Mouse (Mus musculus) lung, embryonic 14.5 days (tissue): ENCODE data around the gene Bik. TPM values are rescaled to one million over a fixed set of nuclear protein-coding genes. Genes with fewer than 3 reads are reported as not detected.

Experiments
- ATAC-seq: fragments of 200-750 bp; cut with Nextera tagmentation; 2 replicates; pipeline ENCODE4 v1.8.0; 2017; ENCODE audit warnings: mild to moderate bottlenecking, moderate TSS enrichment, moderate library complexity; ENCODE audit not compliant: insufficient read depth
- DNase-seq: peaks from one replicate; pipeline ENCODE4 v3.0.0-alpha.2; 2015
- H3K27ac ChIP-seq: fragments of 300-500 bp; sonication (generic); 2 replicates; pipeline ENCODE4 v1.5.1; 2014; ENCODE audit warnings: low read depth, mild to moderate bottlenecking, moderate library complexity
- H3K27me3 ChIP-seq: fragments of 300-500 bp; sonication (generic); 2 replicates; pipeline ENCODE4 v1.6.1; 2014; ENCODE audit warnings: low read length, control low read depth; ENCODE audit not compliant: insufficient read depth
- H3K36me3 ChIP-seq: fragments of 300-500 bp; sonication (generic); 2 replicates; pipeline ENCODE4 v1.6.1; 2014; ENCODE audit warnings: control low read depth; ENCODE audit not compliant: insufficient read depth
- H3K4me1 ChIP-seq: fragments of 300-500 bp; sonication (generic); 2 replicates; pipeline ENCODE4 v1.6.1; 2014; ENCODE audit warnings: antibody characterized with exemption, control low read depth; ENCODE audit not compliant: insufficient read depth
- H3K4me2 ChIP-seq: fragments of 300-500 bp; sonication (generic); 2 replicates; pipeline ENCODE4 v1.6.1; 2014; ENCODE audit warnings: mild to moderate bottlenecking
- H3K4me3 ChIP-seq: fragments of 300-500 bp; sonication (generic); 2 replicates; pipeline ENCODE4 v1.5.1; 2014; ENCODE audit warnings: low read depth, low read length
- H3K9ac ChIP-seq: fragments of 300-500 bp; sonication (generic); 2 replicates; pipeline ENCODE4 v1.6.1; 2014
- H3K9me3 ChIP-seq: fragments of 300-500 bp; sonication (generic); 2 replicates; pipeline ENCODE4 v1.6.1; 2016; ENCODE audit warnings: low read depth, low read length, control low read depth
- CTCF ChIP-seq: IDR thresholded peaks from 2 replicates; pipeline ENCODE4 v1.5.1; 2016; ENCODE audit warnings: antibody characterized with exemption, low read depth
- WGBS: fragments of 180-500 bp; shearing (Covaris S2); extraction: QIAGEN DNeasy Blood & Tissue Kit; methylation state at CpG from one replicate; pipeline ENCODE4 v1.1.7; 2014; 5-methylcytosine and 5-hydroxymethylcytosine counted together
- polyA plus RNA-seq: library from polyadenylated mRNA; unstranded; fragments of >200 nt; fragmentation: Nextera tagmentation; extraction: Ambion mirVana; gene quantifications from 2 replicates; pipeline ENCODE4 v1.2.1, GENCODE M21; 2014

Gene Bik
- polyA plus RNA-seq, 1 experiment from 2014 or later: 12.1 TPM

GRCm38 (mm10) chr15:83563857-83564651 lies 37.4 kb downstream of the Bik start:
- peak; percentile 47 for ATAC-seq
- H3K27me3 ChIP-seq: no peaks in the 10 kb centered on the region
- H3K9ac ChIP-seq: peak overlapping the region; percentile 59
- H3K4me3 ChIP-seq: peak overlapping the region; percentile 58
- 2% methylated on average over 27 of the region's 27 CpGs for WGBS
- peak overlapping the region; percentile 100 for H3K4me2 ChIP-seq
- 0 out of 2 replicates have a peak, but pooled peaks have one; percentile 2 for TF ChIP-seq CTCF
- no peaks in the 10 kb centered on the region for H3K36me3 ChIP-seq
- peak overlapping the region; percentile 51; the same call in 1 of the 2 replicates for H3K27ac ChIP-seq
- H3K9me3 ChIP-seq: no peaks in the 10 kb centered on the region
- peak; percentile 77 for DNase-seq
- peaks cover 11% of the 10 kb centered on the region for H3K4me1 ChIP-seq

DNA sequence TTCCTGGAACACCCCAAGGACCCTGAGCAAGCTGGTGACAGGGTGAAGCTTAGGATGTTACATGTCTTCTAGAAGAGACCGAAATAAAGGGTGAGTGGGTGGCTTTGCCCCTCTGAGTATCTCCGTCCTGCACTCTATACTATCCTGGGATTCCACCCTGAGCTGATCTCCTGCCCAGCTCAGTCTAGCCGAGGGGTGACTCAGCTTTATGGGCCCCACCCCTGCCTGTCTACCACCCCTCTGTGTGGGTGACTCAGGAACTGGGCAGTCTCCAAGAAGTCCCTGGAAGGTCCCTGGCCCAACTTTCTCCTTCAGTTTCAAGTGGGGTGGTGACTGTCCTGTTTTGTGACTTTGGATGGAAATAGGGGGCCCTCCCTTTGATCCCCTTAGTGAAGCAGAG lies 38.8 kb downstream of the Bik start:
- Histone ChIP-seq H3K27ac (no peak overlapping the region), H3K4me3 (no peak overlapping the region), H3K36me3 (no peaks in the 10 kb centered on the region), H3K27me3 (no peaks in the 10 kb centered on the region), H3K9me3 (no peaks in the 10 kb centered on the region), H3K4me1 (peaks cover 11% of the 10 kb centered on the region), H3K9ac (no peak overlapping the region), H3K4me2 (no peak overlapping the region)
- TF ChIP-seq CTCF: no peak
- 82% methylated on average over 3 of the region's 3 CpGs for WGBS
- ATAC-seq (no peak), DNase-seq (no peak)

GRCm38 (mm10) chr15:83566006-83566405 lies 39.3 kb downstream of the Bik start:
- ATAC-seq (no peak), DNase-seq (no peak)
- no peak overlapping the region for H3K27ac ChIP-seq
- 68% methylated on average over 5 of the region's 5 CpGs for WGBS
- H3K4me1 ChIP-seq: peaks cover 11% of the 10 kb centered on the region
- H3K4me2 ChIP-seq: no peak overlapping the region
- no peaks in the 10 kb centered on the region for H3K9me3 ChIP-seq
- no peak overlapping the region for H3K9ac ChIP-seq
- no peak overlapping the region for H3K4me3 ChIP-seq
- no peaks in the 10 kb centered on the region for H3K36me3 ChIP-seq
- no peak for TF ChIP-seq CTCF
- no peaks in the 10 kb centered on the region for H3K27me3 ChIP-seq

- WGBS: 81% methylated on average over 3 of the region's 3 CpGs
- Histone ChIP-seq H3K27ac (no peak overlapping the region), H3K36me3 (no peaks in the 10 kb centered on the region), H3K4me2 (no peak overlapping the region), H3K27me3 (no peaks in the 10 kb centered on the region), H3K4me1 (peaks cover 8% of the 10 kb centered on the region), H3K9me3 (no peaks in the 10 kb centered on the region), H3K9ac (no peak overlapping the region), H3K4me3 (no peak overlapping the region)
- no peak for TF ChIP-seq CTCF
- ATAC-seq (no peak), DNase-seq (no peak)
Observed at GRCm38 (mm10) chr15:83567728-83568127, 41.1 kb downstream of the Bik start.

DNA sequence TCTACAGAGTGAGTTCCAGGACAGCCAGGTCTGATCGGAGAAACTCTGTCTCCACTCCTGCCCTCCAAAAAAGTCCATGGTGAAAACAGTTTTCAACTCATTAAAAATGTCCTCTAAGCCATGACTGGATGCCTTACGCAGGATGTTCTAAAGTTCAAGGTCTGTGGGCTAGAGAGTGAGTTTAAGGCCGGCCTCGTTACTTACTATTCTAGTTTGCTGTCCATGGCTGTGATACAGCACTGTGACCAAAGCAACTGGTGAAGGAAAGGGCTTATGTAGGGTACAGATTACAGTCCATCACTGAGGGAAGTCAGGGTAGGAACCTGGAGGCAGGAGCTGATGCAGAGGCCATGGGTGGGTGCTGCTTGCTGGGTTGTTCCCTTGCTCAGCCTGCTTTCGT lies 41.9 kb downstream of the Bik start:
- no peaks in the 10 kb centered on the region for H3K9me3 ChIP-seq
- peaks cover 5% of the 10 kb centered on the region; the same call in 1 of the 2 replicates for H3K4me1 ChIP-seq
- no peak overlapping the region for H3K27ac ChIP-seq
- no peak overlapping the region for H3K4me2 ChIP-seq
- no peak overlapping the region for H3K4me3 ChIP-seq
- ATAC-seq (no peak), DNase-seq (no peak)
- no peak overlapping the region for H3K9ac ChIP-seq
- TF ChIP-seq CTCF: no peak
- 91% methylated on average over 5 of the region's 5 CpGs for WGBS
- H3K27me3 ChIP-seq: no peaks in the 10 kb centered on the region
- H3K36me3 ChIP-seq: no peaks in the 10 kb centered on the region

- no peak for TF ChIP-seq CTCF
Observed at GRCm38 (mm10) chr15:83569682-83570081, 43.0 kb downstream of the Bik start.

DNA sequence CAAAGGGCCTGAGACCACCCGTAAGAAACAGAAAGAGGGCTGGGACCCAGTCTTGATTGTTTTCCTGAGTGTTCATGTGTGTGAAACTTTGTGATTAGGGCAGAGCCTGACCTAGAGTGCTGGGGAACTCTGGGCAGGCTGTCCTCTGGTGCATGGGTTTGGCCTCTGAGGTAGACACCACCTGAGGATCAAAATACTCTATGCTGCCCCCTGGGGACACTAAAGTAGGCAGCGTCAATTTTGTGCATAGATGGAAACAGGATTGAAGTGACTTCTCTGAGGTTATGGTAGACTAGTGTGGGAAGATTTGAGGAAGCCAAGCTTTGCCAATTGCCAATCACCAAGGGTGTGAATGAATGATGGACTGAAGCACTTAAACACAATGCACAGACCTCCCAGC lies 44.0 kb downstream of the Bik start:
- WGBS: 52% methylated on average over 2 of the region's 2 CpGs
- H3K9me3 ChIP-seq: no peaks in the 10 kb centered on the region

More at GRCm38 (mm10) chr15:83569682-83570081, 43.0 kb downstream of the Bik start:
- H3K36me3 ChIP-seq: peaks cover 5% of the 10 kb centered on the region
- DNase-seq: no peak
- H3K9me3 ChIP-seq: no peaks in the 10 kb centered on the region
- no peak overlapping the region for H3K27ac ChIP-seq
- no peak overlapping the region for H3K4me2 ChIP-seq
- H3K27me3 ChIP-seq: no peaks in the 10 kb centered on the region
- no peak overlapping the region for H3K4me3 ChIP-seq
- H3K9ac ChIP-seq: no peak overlapping the region
- no peak for ATAC-seq
- WGBS: 52% methylated on average over 11 of the region's 11 CpGs
- H3K4me1 ChIP-seq: no peaks in the 10 kb centered on the region

More for the DNA sequence above, 44.0 kb downstream of the Bik start:
- DNase-seq (peak; percentile 26), ATAC-seq (no peak)
- H3K27ac ChIP-seq: no peak overlapping the region
- no peaks in the 10 kb centered on the region for H3K4me1 ChIP-seq
- H3K4me3 ChIP-seq: no peak overlapping the region
- no peak overlapping the region for H3K4me2 ChIP-seq
- peaks cover 13% of the 10 kb centered on the region for H3K36me3 ChIP-seq
- H3K27me3 ChIP-seq: no peaks in the 10 kb centered on the region
- TF ChIP-seq CTCF: peak; percentile 40
- no peak overlapping the region for H3K9ac ChIP-seq
